15 mouse cellular contexts compared by ENCODE assay signal in genomic region chr10:122859642-122859997, GRCm38 (mm10).
DNase-seq lines count a peak whose midpoint lies in the region; ATAC-seq and TF ChIP-seq lines count a peak whose summit lies in the region.
"Had no signal": no experiment of that assay in that cellular context is flagged by ENCODE, and none has a peak within 500 bp of the region (broad histone marks: within the 10 kb centered on the region; RNA-seq: fewer than 3 reads in every experiment).

No protein-coding gene starts in this region.

- H3K4me1 ChIP-seq in heart, embryonic 10.5 days: peaks cover 45% of the 10 kb centered on the region
- peaks cover 16% of the 10 kb centered on the region for H3K4me1 ChIP-seq in hindbrain, embryonic 15.5 days (replicated peaks)
- 0 out of 2 replicates have a peak, but pooled peaks cover 8% of the 10 kb centered on the region for H3K4me1 ChIP-seq in hindbrain, embryonic 14.5 days (replicated peaks; ENCODE audit: control insufficient read depth, insufficient read depth, low read length)
- peaks cover 20% of the 10 kb centered on the region; the same call in 1 of the 2 replicates for H3K4me1 ChIP-seq in lung, embryonic 14.5 days (ENCODE audit: insufficient read depth)
- H3K4me1 ChIP-seq in embryonic facial prominence, embryonic 12.5 days: peaks cover 16% of the 10 kb centered on the region; the same call in 1 of the 2 replicates

- H3K4me3 ChIP-seq in heart, embryonic 10.5 days: no peak overlapping the region
- no peak overlapping the region for H3K4me3 ChIP-seq in hindbrain, embryonic 15.5 days
- H3K4me3 ChIP-seq in hindbrain, embryonic 14.5 days (replicated peaks; ENCODE audit: low read length): no peak overlapping the region
- H3K4me3 ChIP-seq in lung, embryonic 14.5 days (ENCODE audit: low read depth, low read length): no peak overlapping the region
- H3K4me3 ChIP-seq in embryonic facial prominence, embryonic 12.5 days: no peak overlapping the region
- H3K4me3 ChIP-seq: embryonic facial prominence, embryonic 13.5 days had no signal

- no peak overlapping the region for H3K4me2 ChIP-seq in hindbrain, embryonic 15.5 days
- no peak overlapping the region for H3K4me2 ChIP-seq in hindbrain, embryonic 14.5 days (replicated peaks)
- no peak overlapping the region for H3K4me2 ChIP-seq in lung, embryonic 14.5 days
- H3K4me2 ChIP-seq in embryonic facial prominence, embryonic 12.5 days (replicated peaks): no peak overlapping the region
- H3K4me2 ChIP-seq: embryonic facial prominence, embryonic 13.5 days had no signal

- WGBS in heart, embryonic 10.5 days: 53% methylated on average over 8 of the region's 8 CpGs
- 68% methylated on average over 8 of the region's 8 CpGs for WGBS in hindbrain, embryonic 15.5 days
- WGBS in hindbrain, embryonic 14.5 days: 68% methylated on average over 8 of the region's 8 CpGs
- 44% methylated on average over 8 of the region's 8 CpGs for WGBS in lung, embryonic 14.5 days
- WGBS in embryonic facial prominence, embryonic 12.5 days: 70% methylated on average over 8 of the region's 8 CpGs

- H3K9ac ChIP-seq in hindbrain, embryonic 15.5 days: no peak overlapping the region
- H3K9ac ChIP-seq in hindbrain, embryonic 14.5 days: no peak overlapping the region
- no peak overlapping the region for H3K9ac ChIP-seq in lung, embryonic 14.5 days
- H3K9ac ChIP-seq in embryonic facial prominence, embryonic 12.5 days: no peak overlapping the region
- H3K9ac ChIP-seq: embryonic facial prominence, embryonic 13.5 days had no signal

- H3K27ac ChIP-seq in heart, embryonic 10.5 days: peak overlapping the region; percentile 83
- H3K27ac ChIP-seq in hindbrain, embryonic 15.5 days (replicated peaks): 0 out of 2 replicates have a peak overlapping the region, but pooled peaks have one; percentile 8
- no peak overlapping the region for H3K27ac ChIP-seq in hindbrain, embryonic 14.5 days
- H3K27ac ChIP-seq in lung, embryonic 14.5 days (ENCODE audit: low read depth): peak overlapping the region; percentile 91
- H3K27ac ChIP-seq in embryonic facial prominence, embryonic 12.5 days: 0 out of 2 replicates have a peak overlapping the region, but pooled peaks have one; percentile 11
- H3K27ac ChIP-seq: embryonic facial prominence, embryonic 13.5 days had no signal

- H3K36me3 ChIP-seq in heart, embryonic 10.5 days: no peaks in the 10 kb centered on the region
- no peaks in the 10 kb centered on the region for H3K36me3 ChIP-seq in hindbrain, embryonic 15.5 days
- H3K36me3 ChIP-seq in hindbrain, embryonic 14.5 days (replicated peaks; ENCODE audit: control insufficient read depth, insufficient read depth): no peaks in the 10 kb centered on the region
- no peaks in the 10 kb centered on the region for H3K36me3 ChIP-seq in lung, embryonic 14.5 days (ENCODE audit: insufficient read depth)
- no peaks in the 10 kb centered on the region for H3K36me3 ChIP-seq in embryonic facial prominence, embryonic 12.5 days
- H3K36me3 ChIP-seq: embryonic facial prominence, embryonic 13.5 days had no signal

- no peaks in the 10 kb centered on the region for H3K9me3 ChIP-seq in heart, embryonic 10.5 days
- no peaks in the 10 kb centered on the region for H3K9me3 ChIP-seq in hindbrain, embryonic 15.5 days
- no peaks in the 10 kb centered on the region for H3K9me3 ChIP-seq in hindbrain, embryonic 14.5 days (ENCODE audit: control insufficient read depth, low read length)
- no peaks in the 10 kb centered on the region for H3K9me3 ChIP-seq in lung, embryonic 14.5 days (ENCODE audit: low read depth, low read length)
- no peaks in the 10 kb centered on the region for H3K9me3 ChIP-seq in embryonic facial prominence, embryonic 12.5 days
- H3K9me3 ChIP-seq: embryonic facial prominence, embryonic 13.5 days had no signal

- no peak for DNase-seq in heart, embryonic 10.5 days (ENCODE audit: low spot score)
- no peak for DNase-seq in heart, adult 9 months (ENCODE audit: low spot score in 2 of 2)
- DNase-seq in hindbrain, embryonic 14.5 days (ENCODE audit: low spot score): no peak
- no peak for DNase-seq in lung, embryonic 14.5 days
- no peak for DNase-seq in lung, postnatal 4 days
- no peak for DNase-seq in thymus, adult 18-20 months
- DNase-seq: adrenal gland, postnatal 25 days; cerebellum, postnatal 25 days; gastrocnemius, postnatal 14 days; kidney, adult 2 months; right cerebral cortex, postnatal 14 days had no signal

- no peak for ATAC-seq in hindbrain, embryonic 15.5 days (ENCODE audit: low FRiP score, low read depth)
- ATAC-seq in hindbrain, embryonic 14.5 days (ENCODE audit: low FRiP score): no peak
- peak; percentile 22; the same call in 1 of the 2 replicates for ATAC-seq in lung, embryonic 14.5 days (ENCODE audit: insufficient read depth)
- no peak for ATAC-seq in embryonic facial prominence, embryonic 12.5 days (ENCODE audit: insufficient number of reproducible peaks, insufficient read depth, low FRiP score, low TSS enrichment)
- ATAC-seq: forebrain, embryonic 14.5 days had no signal

- TF ChIP-seq CTCF in lung, embryonic 14.5 days (IDR thresholded peaks at IDR 0.05; ENCODE audit: low read depth): no peak

- H3K27me3 ChIP-seq in heart, embryonic 10.5 days (ENCODE audit: insufficient read depth, poor library complexity, severe bottlenecking): no peaks in the 10 kb centered on the region
- no peaks in the 10 kb centered on the region for H3K27me3 ChIP-seq in hindbrain, embryonic 15.5 days
- H3K27me3 ChIP-seq in hindbrain, embryonic 14.5 days (ENCODE audit: control insufficient read depth, insufficient read depth, low read length): no peaks in the 10 kb centered on the region
- H3K27me3 ChIP-seq in lung, embryonic 14.5 days (ENCODE audit: insufficient read depth, low read length): no peaks in the 10 kb centered on the region
- no peaks in the 10 kb centered on the region for H3K27me3 ChIP-seq in embryonic facial prominence, embryonic 12.5 days
- H3K27me3 ChIP-seq: embryonic facial prominence, embryonic 13.5 days had no signal
